Mouse (Mus musculus): ENCODE results near the gene Gpc6. TPM values are rescaled to one million over a fixed set of nuclear protein-coding genes. Genes with fewer than 3 reads are reported as not detected.

Gpc6 gene
- polyA plus RNA-seq, 1 experiment: not detected

DNA sequence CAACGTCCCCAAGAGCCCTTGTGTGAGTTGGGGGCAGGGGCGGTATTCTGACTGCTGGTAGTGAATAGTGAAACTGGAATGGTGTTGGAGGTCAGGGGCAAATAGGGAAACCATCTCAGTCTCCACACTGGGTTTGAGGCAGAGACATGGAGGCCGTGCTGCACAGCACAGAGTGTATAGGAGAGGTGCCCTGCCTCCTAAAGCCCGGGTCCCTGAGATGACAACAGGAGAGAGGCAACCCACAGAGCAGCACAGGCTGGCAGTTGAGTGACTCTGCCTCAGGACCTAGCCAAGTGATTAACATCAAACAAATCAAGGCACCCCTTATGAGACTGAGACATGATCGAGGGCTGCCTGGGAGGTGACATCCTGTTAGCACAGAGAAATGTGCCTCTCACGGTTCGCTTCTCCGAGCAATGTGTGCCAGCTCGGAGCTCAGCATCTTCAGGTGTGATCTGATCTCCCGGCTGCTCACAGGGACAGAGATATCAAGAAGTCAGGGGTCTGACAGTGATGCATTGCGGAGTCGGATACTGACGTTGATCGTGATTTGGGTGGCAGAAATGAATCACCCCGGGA is 860.5 kb downstream of the Gpc6 start:
- no peak for TF ChIP-seq CTCF (IDR thresholded peaks at IDR 0.05; ENCODE audit: insufficient read depth, low read depth, low read length)
- TF ChIP-seq POLR2A (IDR thresholded peaks at IDR 0.05; ENCODE audit: insufficient read depth, low read depth, low read length): no peak
- no peak overlapping the region for H3K4me3 ChIP-seq (ENCODE audit: insufficient read depth, low read depth, low read length)
- H3K27ac ChIP-seq (ENCODE audit: insufficient read depth, low read depth, low read length): no peak overlapping the region
- WGBS: 87% methylated on average over 15 of the region's 15 CpGs
- H3K4me1 ChIP-seq (ENCODE audit: control insufficient read depth, insufficient read depth, low read length): no peaks in the 10 kb centered on the region

DNA sequence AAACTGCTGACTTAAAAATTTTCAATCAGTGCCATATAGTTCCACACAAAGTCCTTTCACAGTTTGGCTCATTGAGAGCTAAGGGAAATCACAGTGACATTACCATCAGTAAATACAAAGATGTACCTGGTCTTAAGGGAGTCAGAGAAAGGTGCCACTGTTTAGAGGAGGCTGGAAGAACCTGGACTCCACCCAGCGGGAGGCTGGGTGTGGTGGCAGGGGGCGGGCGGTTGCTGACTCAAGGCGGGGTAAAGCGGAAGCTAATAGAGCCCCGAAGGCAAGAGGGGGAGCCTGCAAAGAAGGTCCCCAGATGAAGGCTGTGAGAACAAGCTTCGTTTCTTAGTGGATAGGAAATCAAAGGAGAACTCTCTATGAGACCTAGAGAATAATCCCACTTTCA is 861.5 kb downstream of the Gpc6 start:
- 31% methylated on average over 7 of the region's 7 CpGs for WGBS
- TF ChIP-seq POLR2A (IDR thresholded peaks at IDR 0.05; ENCODE audit: insufficient read depth, low read depth, low read length) (no peak), CTCF (IDR thresholded peaks at IDR 0.05; ENCODE audit: insufficient read depth, low read depth, low read length) (no peak)
- Histone ChIP-seq H3K4me3 (ENCODE audit: insufficient read depth, low read depth, low read length) (no peak overlapping the region), H3K27ac (ENCODE audit: insufficient read depth, low read depth, low read length) (no peak overlapping the region), H3K4me1 (ENCODE audit: control insufficient read depth, insufficient read depth, low read length) (no peaks in the 10 kb centered on the region)

DNA sequence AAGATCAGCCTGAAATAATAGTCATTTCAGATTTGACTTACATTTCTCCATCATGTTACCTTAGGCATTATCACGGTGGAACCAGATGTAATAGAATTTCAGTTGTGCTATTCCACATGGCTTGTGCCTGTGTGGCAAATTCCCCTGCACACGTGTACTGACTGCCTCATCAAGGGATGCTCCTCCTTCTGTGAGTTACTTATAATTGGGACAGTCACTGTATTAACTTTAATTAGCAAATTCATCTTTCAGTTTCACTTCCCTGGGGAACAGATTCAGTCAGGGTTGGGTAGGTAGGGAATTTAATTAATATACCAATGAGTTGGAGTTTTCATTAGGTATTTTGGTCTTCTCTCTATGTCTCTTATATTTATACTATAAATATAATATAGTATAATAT is 869.8 kb downstream of the Gpc6 start:
- 90% methylated on average over 2 of the region's 2 CpGs for WGBS

DNA sequence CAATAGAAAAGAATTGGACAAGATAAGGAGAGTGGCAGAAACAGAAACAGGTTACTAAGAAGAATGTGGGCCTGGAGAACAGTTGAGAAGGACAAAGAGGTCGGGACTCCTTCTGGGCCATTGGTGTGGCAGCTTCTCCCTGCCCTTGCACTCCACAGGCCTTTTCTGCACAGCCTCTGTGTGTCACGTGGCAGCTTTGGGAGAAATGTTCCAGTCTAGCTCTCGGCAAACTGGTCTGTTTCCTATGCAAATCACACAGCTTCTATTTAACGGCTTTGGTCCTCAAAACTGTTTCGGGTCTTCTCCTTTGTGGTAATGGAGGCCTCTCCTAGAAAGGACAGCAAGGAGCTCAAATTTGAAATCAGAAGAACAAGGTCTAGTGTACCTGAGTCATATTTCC is 871.5 kb downstream of the Gpc6 start:
- 67% methylated on average over 5 of the region's 5 CpGs for WGBS

More for the DNA sequence above, 869.8 kb downstream of the Gpc6 start:
- Histone ChIP-seq H3K27ac (ENCODE audit: insufficient read depth, low read depth, low read length) (no peak overlapping the region), H3K4me3 (ENCODE audit: insufficient read depth, low read depth, low read length) (no peak overlapping the region), H3K4me1 (ENCODE audit: control insufficient read depth, insufficient read depth, low read length) (no peaks in the 10 kb centered on the region)
- TF ChIP-seq CTCF (IDR thresholded peaks at IDR 0.05; ENCODE audit: insufficient read depth, low read depth, low read length) (no peak), POLR2A (IDR thresholded peaks at IDR 0.05; ENCODE audit: insufficient read depth, low read depth, low read length) (no peak)

DNA sequence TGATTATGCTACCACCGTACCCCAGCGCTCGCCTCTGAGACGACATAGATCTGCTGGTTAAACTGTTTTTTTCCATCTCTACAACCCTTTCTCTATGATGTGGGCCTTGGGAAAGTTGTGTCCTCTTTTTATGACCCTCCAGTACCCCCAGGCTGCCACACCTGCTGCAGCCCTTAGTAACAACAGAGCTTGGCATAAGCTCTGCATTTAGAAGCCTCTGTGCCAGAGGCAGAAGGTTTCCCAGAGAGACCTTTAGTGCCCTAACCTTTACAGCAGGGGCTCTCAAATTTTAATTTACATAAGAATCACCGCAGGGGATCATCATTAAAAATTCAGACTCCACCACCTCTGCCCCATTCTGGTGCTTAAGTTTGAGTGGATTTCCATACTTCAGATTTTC is 875.3 kb downstream of the Gpc6 start:
- WGBS: 94% methylated on average over 5 of the region's 5 CpGs
- H3K4me1 ChIP-seq (ENCODE audit: control insufficient read depth, insufficient read depth, low read length): no peaks in the 10 kb centered on the region
- H3K4me3 ChIP-seq (ENCODE audit: insufficient read depth, low read depth, low read length): no peak overlapping the region
- TF ChIP-seq CTCF (IDR thresholded peaks at IDR 0.05; ENCODE audit: insufficient read depth, low read depth, low read length) (no peak), POLR2A (IDR thresholded peaks at IDR 0.05; ENCODE audit: insufficient read depth, low read depth, low read length) (no peak)
- no peak overlapping the region for H3K27ac ChIP-seq (ENCODE audit: insufficient read depth, low read depth, low read length)

More for the DNA sequence above, 871.5 kb downstream of the Gpc6 start:
- Histone ChIP-seq H3K4me1 (ENCODE audit: control insufficient read depth, insufficient read depth, low read length) (no peaks in the 10 kb centered on the region), H3K4me3 (ENCODE audit: insufficient read depth, low read depth, low read length) (no peak overlapping the region), H3K27ac (ENCODE audit: insufficient read depth, low read depth, low read length) (no peak overlapping the region)
- TF ChIP-seq POLR2A (IDR thresholded peaks at IDR 0.05; ENCODE audit: insufficient read depth, low read depth, low read length) (no peak), CTCF (IDR thresholded peaks at IDR 0.05; ENCODE audit: insufficient read depth, low read depth, low read length) (no peak)

DNA sequence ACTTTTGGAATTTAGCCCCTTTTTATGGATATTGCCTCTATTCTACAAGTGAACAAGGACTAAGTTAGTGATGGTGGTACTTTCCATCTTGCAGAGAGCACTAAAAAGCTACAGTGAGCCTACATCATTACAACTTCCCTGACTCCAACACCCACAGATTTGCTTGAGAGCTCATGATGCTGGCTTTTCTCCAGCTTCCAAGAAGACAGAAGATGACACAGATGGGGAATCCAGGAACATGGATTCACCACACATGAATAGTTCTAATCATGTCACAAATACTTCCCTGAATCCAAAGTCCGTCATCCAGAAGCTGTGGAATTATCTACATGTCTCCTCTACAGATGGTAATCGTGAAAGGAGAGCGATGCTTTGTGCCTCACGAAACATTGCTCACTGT is 882.7 kb downstream of the Gpc6 start:
- H3K4me3 ChIP-seq (ENCODE audit: insufficient read depth, low read depth, low read length): no peak overlapping the region
- no peak overlapping the region for H3K27ac ChIP-seq (ENCODE audit: insufficient read depth, low read depth, low read length)
- TF ChIP-seq CTCF (IDR thresholded peaks at IDR 0.05; ENCODE audit: insufficient read depth, low read depth, low read length) (no peak), POLR2A (IDR thresholded peaks at IDR 0.05; ENCODE audit: insufficient read depth, low read depth, low read length) (no peak)
- WGBS: 93% methylated on average over 4 of the region's 4 CpGs
- no peaks in the 10 kb centered on the region for H3K4me1 ChIP-seq (ENCODE audit: control insufficient read depth, insufficient read depth, low read length)

DNA sequence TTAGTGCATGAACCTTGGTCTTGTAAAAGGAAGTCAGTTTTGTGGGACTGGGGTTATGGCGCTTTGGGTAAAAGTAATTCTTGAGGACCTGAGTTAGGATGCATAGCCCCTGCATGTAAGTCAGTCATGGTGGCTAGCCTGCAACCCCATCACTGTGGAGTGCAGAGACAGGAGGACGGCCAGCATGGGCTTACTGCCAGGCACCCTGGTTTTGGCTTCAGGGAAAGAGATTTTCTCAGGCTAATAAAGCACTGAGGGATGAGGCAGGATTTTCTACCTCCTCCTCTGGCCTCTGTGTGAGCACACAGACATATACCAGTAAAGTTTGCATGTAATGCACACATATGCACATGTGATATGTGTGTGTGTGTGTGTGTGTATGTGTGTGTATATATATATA is 883.2 kb downstream of the Gpc6 start:
- H3K27ac ChIP-seq (ENCODE audit: insufficient read depth, low read depth, low read length): no peak overlapping the region
- H3K4me3 ChIP-seq (ENCODE audit: insufficient read depth, low read depth, low read length): no peak overlapping the region
- no peaks in the 10 kb centered on the region for H3K4me1 ChIP-seq (ENCODE audit: control insufficient read depth, insufficient read depth, low read length)
- TF ChIP-seq POLR2A (IDR thresholded peaks at IDR 0.05; ENCODE audit: insufficient read depth, low read depth, low read length): no peak
- TF ChIP-seq CTCF (IDR thresholded peaks at IDR 0.05; ENCODE audit: insufficient read depth, low read depth, low read length): no peak
- WGBS: 74% methylated on average over 2 of the region's 2 CpGs

DNA sequence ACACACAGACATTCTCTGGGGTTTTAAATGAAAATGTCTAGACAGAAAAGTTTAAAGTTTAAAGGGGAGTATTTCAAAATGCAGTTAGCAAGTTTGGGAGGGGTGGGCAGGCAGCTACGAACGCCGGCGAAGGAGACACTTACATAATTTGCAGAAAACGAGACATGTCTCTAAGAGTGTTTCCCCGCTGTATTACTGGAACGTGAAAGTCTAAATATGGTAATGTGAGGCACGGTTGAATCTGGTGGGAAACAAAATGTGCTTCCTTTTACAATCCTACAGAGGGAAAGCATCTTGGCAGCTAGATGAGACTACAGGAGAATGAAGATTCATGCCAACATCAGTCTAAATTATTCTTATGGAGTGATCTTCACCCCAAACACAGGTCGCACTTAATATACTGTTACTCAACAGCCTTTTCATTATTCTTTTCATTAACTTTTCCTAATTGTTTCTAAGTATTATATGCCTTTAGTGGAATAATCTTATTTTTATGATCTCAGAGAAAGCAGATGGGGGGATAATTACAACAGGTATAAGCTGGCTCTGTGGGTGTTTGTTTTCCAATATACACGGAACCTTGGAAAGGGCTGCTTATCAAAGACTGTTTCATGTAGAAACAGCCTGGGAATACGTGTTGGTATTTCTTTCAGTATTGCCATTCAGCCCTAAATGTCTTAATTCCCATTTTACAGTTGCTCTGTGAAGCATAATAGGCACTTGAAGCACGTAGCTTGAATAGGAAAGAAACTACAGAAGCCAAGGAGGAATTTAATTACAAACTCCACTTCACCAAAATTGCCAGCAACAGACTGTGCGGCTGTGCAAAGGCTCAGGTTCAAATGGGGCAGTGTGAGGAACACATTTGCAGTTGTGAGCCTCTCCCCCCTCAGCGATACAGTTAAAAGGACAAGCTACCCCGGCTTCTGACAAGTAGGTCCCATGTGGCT is 885.5 kb downstream of the Gpc6 start:
- H3K4me1 ChIP-seq (ENCODE audit: control insufficient read depth, insufficient read depth, low read length): peaks cover 2% of the 10 kb centered on the region
- 27% methylated on average over 15 of the region's 15 CpGs for WGBS
- H3K27ac ChIP-seq (ENCODE audit: insufficient read depth, low read depth, low read length): no peak overlapping the region
- TF ChIP-seq POLR2A (IDR thresholded peaks at IDR 0.05; ENCODE audit: insufficient read depth, low read depth, low read length) (no peak), CTCF (IDR thresholded peaks at IDR 0.05; ENCODE audit: insufficient read depth, low read depth, low read length) (no peak)
- H3K4me3 ChIP-seq (ENCODE audit: insufficient read depth, low read depth, low read length): no peak overlapping the region

DNA sequence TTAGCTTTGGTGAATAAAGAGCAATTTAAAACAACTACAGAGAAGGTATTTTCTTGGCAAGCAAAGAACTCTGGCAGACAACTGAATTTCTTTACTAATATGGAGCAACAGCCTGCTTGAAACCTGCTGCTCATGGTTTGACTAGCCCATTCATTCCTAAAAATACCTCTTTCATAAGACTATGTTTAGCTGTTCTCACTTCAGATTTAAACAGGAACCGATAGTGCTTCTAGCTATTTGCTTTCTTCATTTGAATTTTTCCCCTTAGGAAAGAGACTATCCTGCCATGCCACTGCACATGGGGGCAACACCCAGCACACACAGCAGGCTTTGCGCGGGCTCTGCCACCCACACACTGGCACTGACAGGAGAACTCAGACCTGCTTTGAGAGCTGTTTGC is 888.4 kb downstream of the Gpc6 start:
- no peak overlapping the region for H3K27ac ChIP-seq (ENCODE audit: insufficient read depth, low read depth, low read length)
- TF ChIP-seq POLR2A (IDR thresholded peaks at IDR 0.05; ENCODE audit: insufficient read depth, low read depth, low read length) (no peak), CTCF (IDR thresholded peaks at IDR 0.05; ENCODE audit: insufficient read depth, low read depth, low read length) (no peak)
- no peak overlapping the region for H3K4me3 ChIP-seq (ENCODE audit: insufficient read depth, low read depth, low read length)
- peaks cover 2% of the 10 kb centered on the region for H3K4me1 ChIP-seq (ENCODE audit: control insufficient read depth, insufficient read depth, low read length)
- WGBS: 24% methylated on average over 3 of the region's 3 CpGs

All from olfactory bulb, adult 2 months (tissue).